Mouse (Mus musculus): Measurements from ENCODE around the gene Parp16. TPM values are rescaled to one million over a fixed set of nuclear protein-coding genes. Genes with fewer than 3 reads are reported as not detected.
A peak's percentile ranks its signal among the peaks of the same experiment; 100 is the strongest.

The Parp16 gene
- polyA plus RNA-seq, 1 experiment from 2014 or later, result 6.4 TPM

GRCm38 (mm10) chr9:65164870-65165269 lies 30.3 kb upstream of the Parp16 start:
- Histone ChIP-seq H3K4me2 (no peak overlapping the region), H3K4me3 (replicated peaks) (no peak overlapping the region), H3K36me3 (no peaks in the 10 kb centered on the region), H3K27me3 (replicated peaks) (no peaks in the 10 kb centered on the region), H3K27ac (replicated peaks) (no peak overlapping the region), H3K4me1 (peaks cover 53% of the 10 kb centered on the region), H3K9me3 (replicated peaks) (no peaks in the 10 kb centered on the region), H3K9ac (replicated peaks) (no peak overlapping the region)
- no peak for ATAC-seq (ENCODE audit: low FRiP score)
- 34% methylated on average over 1 of the region's 1 CpGs for WGBS

GRCm38 (mm10) chr9:65166386-65166785 lies 28.8 kb upstream of the Parp16 start:
- H3K36me3 ChIP-seq, result no peaks in the 10 kb centered on the region
- no peak overlapping the region for H3K4me3 ChIP-seq (replicated peaks)
- 41% methylated on average over 9 of the region's 9 CpGs for WGBS
- H3K9me3 ChIP-seq (replicated peaks), result no peaks in the 10 kb centered on the region
- no peak overlapping the region for H3K9ac ChIP-seq (replicated peaks)
- peaks cover 47% of the 10 kb centered on the region for H3K4me1 ChIP-seq
- no peaks in the 10 kb centered on the region for H3K27me3 ChIP-seq (replicated peaks)
- no peak overlapping the region for H3K4me2 ChIP-seq
- H3K27ac ChIP-seq (replicated peaks), result no peak overlapping the region
- ATAC-seq (ENCODE audit: low FRiP score), result no peak

- ATAC-seq (ENCODE audit: low FRiP score), result no peak
- Histone ChIP-seq H3K4me3 (replicated peaks) (no peak overlapping the region), H3K9ac (replicated peaks) (no peak overlapping the region), H3K27me3 (replicated peaks) (no peaks in the 10 kb centered on the region), H3K4me2 (no peak overlapping the region), H3K36me3 (no peaks in the 10 kb centered on the region), H3K4me1 (peaks cover 27% of the 10 kb centered on the region), H3K27ac (replicated peaks) (peak overlapping the region; percentile 63; the same call in 1 of the 2 replicates), H3K9me3 (replicated peaks) (no peaks in the 10 kb centered on the region)
- WGBS, result 18% methylated on average over 2 of the region's 6 CpGs
Measured at GRCm38 (mm10) chr9:65168534-65168933, 26.6 kb upstream of the Parp16 start.

GRCm38 (mm10) chr9:65168952-65169351 lies 26.2 kb upstream of the Parp16 start:
- no peak for ATAC-seq (ENCODE audit: low FRiP score)
- no peak overlapping the region for H3K4me2 ChIP-seq
- no peaks in the 10 kb centered on the region for H3K27me3 ChIP-seq (replicated peaks)
- 5% methylated on average over 4 of the region's 4 CpGs for WGBS
- H3K9ac ChIP-seq (replicated peaks), result no peak overlapping the region
- no peaks in the 10 kb centered on the region for H3K36me3 ChIP-seq
- H3K9me3 ChIP-seq (replicated peaks), result no peaks in the 10 kb centered on the region
- no peak overlapping the region for H3K4me3 ChIP-seq (replicated peaks)
- H3K4me1 ChIP-seq, result peaks cover 23% of the 10 kb centered on the region
- H3K27ac ChIP-seq (replicated peaks), result peak overlapping the region; percentile 63

GRCm38 (mm10) chr9:65172654-65173053 lies 22.5 kb upstream of the Parp16 start:
- no peak overlapping the region for H3K4me2 ChIP-seq
- no peak overlapping the region for H3K4me3 ChIP-seq (replicated peaks)
- no peaks in the 10 kb centered on the region for H3K36me3 ChIP-seq
- WGBS, result 54% methylated on average over 9 of the region's 9 CpGs
- no peak overlapping the region for H3K9ac ChIP-seq (replicated peaks)
- H3K9me3 ChIP-seq (replicated peaks), result no peaks in the 10 kb centered on the region
- no peak overlapping the region for H3K27ac ChIP-seq (replicated peaks)
- peaks cover 40% of the 10 kb centered on the region for H3K4me1 ChIP-seq
- no peak for ATAC-seq (ENCODE audit: low FRiP score)
- no peaks in the 10 kb centered on the region for H3K27me3 ChIP-seq (replicated peaks)

GRCm38 (mm10) chr9:65175234-65175938 lies 19.8 kb upstream of the Parp16 start:
- Histone ChIP-seq H3K27ac (replicated peaks) (peak overlapping the region; percentile 68), H3K9me3 (replicated peaks) (no peaks in the 10 kb centered on the region), H3K4me1 (peaks cover 53% of the 10 kb centered on the region), H3K9ac (replicated peaks) (peak overlapping the region; percentile 20; the same call in 1 of the 2 replicates), H3K4me2 (no peak overlapping the region), H3K4me3 (replicated peaks) (no peak overlapping the region), H3K36me3 (no peaks in the 10 kb centered on the region), H3K27me3 (replicated peaks) (no peaks in the 10 kb centered on the region)
- ATAC-seq (ENCODE audit: low FRiP score), result peak; percentile 12; the same call in 1 of the 2 replicates
- WGBS, result 13% methylated on average over 5 of the region's 5 CpGs

- H3K4me2 ChIP-seq, result 0 out of 2 replicates have a peak overlapping the region, but pooled peaks have one; percentile 10
- H3K9me3 ChIP-seq (replicated peaks), result no peaks in the 10 kb centered on the region
- H3K4me1 ChIP-seq, result peaks cover 61% of the 10 kb centered on the region
- 10% methylated on average over 9 of the region's 9 CpGs for whole genome bisulfite sequencing
- peak overlapping the region; percentile 20; the same call in 1 of the 2 replicates for H3K9ac ChIP-seq (replicated peaks)
- no peak overlapping the region for H3K4me3 ChIP-seq (replicated peaks)
- peak; percentile 56; the same call in 1 of the 2 replicates for ATAC-seq (ENCODE audit: low FRiP score)
- no peaks in the 10 kb centered on the region for H3K27me3 ChIP-seq (replicated peaks)
- H3K27ac ChIP-seq (replicated peaks), result peak overlapping the region; percentile 68
- no peaks in the 10 kb centered on the region for H3K36me3 ChIP-seq
Measured at GRCm38 (mm10) chr9:65175939-65176871, 18.9 kb upstream of the Parp16 start.

- H3K4me3 ChIP-seq (replicated peaks), result no peak overlapping the region
- no peaks in the 10 kb centered on the region for H3K9me3 ChIP-seq (replicated peaks)
- WGBS, result 64% methylated on average over 3 of the region's 3 CpGs
- ATAC-seq (ENCODE audit: low FRiP score), result no peak
- H3K4me1 ChIP-seq, result peaks cover 64% of the 10 kb centered on the region
- peaks cover 6% of the 10 kb centered on the region for H3K36me3 ChIP-seq
- H3K4me2 ChIP-seq, result no peak overlapping the region
- peak overlapping the region; percentile 77 for H3K27ac ChIP-seq (replicated peaks)
- H3K9ac ChIP-seq (replicated peaks), result no peak overlapping the region
- H3K27me3 ChIP-seq (replicated peaks), result no peaks in the 10 kb centered on the region
Measured at GRCm38 (mm10) chr9:65177497-65177896, 17.7 kb upstream of the Parp16 start.

- no peak overlapping the region for H3K4me2 ChIP-seq
- no peaks in the 10 kb centered on the region for H3K9me3 ChIP-seq (replicated peaks)
- H3K27ac ChIP-seq (replicated peaks), result peak overlapping the region; percentile 77
- no peak overlapping the region for H3K9ac ChIP-seq (replicated peaks)
- no peak overlapping the region for H3K4me3 ChIP-seq (replicated peaks)
- 49% methylated on average over 10 of the region's 10 CpGs for WGBS
- no peaks in the 10 kb centered on the region for H3K27me3 ChIP-seq (replicated peaks)
- H3K4me1 ChIP-seq, result peaks cover 67% of the 10 kb centered on the region
- ATAC-seq (ENCODE audit: low FRiP score), result no peak
- H3K36me3 ChIP-seq, result peaks cover 6% of the 10 kb centered on the region
Measured at GRCm38 (mm10) chr9:65177912-65178311, 17.2 kb upstream of the Parp16 start.

GRCm38 (mm10) chr9:65178336-65179213 lies 16.6 kb upstream of the Parp16 start:
- peak; percentile 43 for ATAC-seq (ENCODE audit: low FRiP score)
- Histone ChIP-seq H3K4me2 (peak overlapping the region; percentile 22; the same call in 1 of the 2 replicates), H3K27ac (replicated peaks) (peak overlapping the region; percentile 77), H3K27me3 (replicated peaks) (no peaks in the 10 kb centered on the region), H3K9ac (replicated peaks) (no peak overlapping the region; the same call in 1 of the 2 replicates), H3K4me3 (replicated peaks) (no peak overlapping the region), H3K9me3 (replicated peaks) (no peaks in the 10 kb centered on the region), H3K36me3 (peaks cover 10% of the 10 kb centered on the region), H3K4me1 (peaks cover 68% of the 10 kb centered on the region)
- WGBS, result 9% methylated on average over 22 of the region's 22 CpGs

Data from neural tube, embryonic 15.5 days (tissue).